Mouse (Mus musculus): ENCODE results near the gene Pigb. TPM values are rescaled to one million over a fixed set of nuclear protein-coding genes. Genes with fewer than 3 reads are reported as not detected.

Gene Pigb
- 2.9 and 3.1 TPM in 2 replicates for polyA plus RNA-seq (2015; fragmentation: Nextera tagmentation; extraction: Ambion mirVana)

GRCm38 (mm10) chr9:73040080-73040479, at the start of gene Pigb:
Pigb (minus strand) TSS chr9:73040378.
- ATAC-seq: no peak
- 26% methylated on average over 6 of the region's 6 CpGs for WGBS (ENCODE audit: insufficient replicate concordance)
- no peak for DNase-seq

GRCm38 (mm10) chr9:73089222-73089920, 49.2 kb upstream of the Pigb start:
- Histone ChIP-seq H3K4me3 (ENCODE audit: low read depth, low read length) (no peak overlapping the region), H3K36me3 (replicated peaks; ENCODE audit: insufficient read depth, low read length) (no peaks in the 10 kb centered on the region)

More at GRCm38 (mm10) chr9:73040080-73040479, at the start of gene Pigb:
- H3K27ac ChIP-seq (ENCODE audit: low read depth): peak within 1 kb of the TSS; percentile 81
- H3K27me3 ChIP-seq (ENCODE audit: insufficient read depth, low read length): no peaks in the 10 kb centered on the region
- no peaks in the 10 kb centered on the region for H3K36me3 ChIP-seq (replicated peaks; ENCODE audit: insufficient read depth, low read length)
- H3K4me3 ChIP-seq (ENCODE audit: low read depth, low read length): peak within 1 kb of the TSS; percentile 79
- no peaks in the 10 kb centered on the region for H3K9me3 ChIP-seq (ENCODE audit: low read length)
- H3K4me2 ChIP-seq (ENCODE audit: low read depth, low read length): peak within 1 kb of the TSS; percentile 90
- TF ChIP-seq EP300 (IDR thresholded peaks at IDR 0.05; ENCODE audit: low read depth) (no peak), CTCF (IDR thresholded peaks at IDR 0.05; ENCODE audit: low read depth) (no peak)
- peaks cover 19% of the 10 kb centered on the region for H3K4me1 ChIP-seq (ENCODE audit: insufficient read depth)
- H3K9ac ChIP-seq (replicated peaks): peak within 1 kb of the TSS; percentile 82

GRCm38 (mm10) chr9:73087581-73087980, 47.4 kb upstream of the Pigb start:
- peaks cover 8% of the 10 kb centered on the region for H3K4me1 ChIP-seq (ENCODE audit: insufficient read depth)
- 60% methylated on average over 5 of the region's 5 CpGs for WGBS (ENCODE audit: insufficient replicate concordance)
- H3K27me3 ChIP-seq (ENCODE audit: insufficient read depth, low read length): no peaks in the 10 kb centered on the region
- no peaks in the 10 kb centered on the region for H3K9me3 ChIP-seq (ENCODE audit: low read length)
- no peak for DNase-seq
- peak overlapping the region; percentile 40; the same call in 1 of the 2 replicates for H3K4me2 ChIP-seq (ENCODE audit: low read depth, low read length)
- no peak overlapping the region for H3K9ac ChIP-seq (replicated peaks)
- no peak for ATAC-seq
- no peaks in the 10 kb centered on the region for H3K36me3 ChIP-seq (replicated peaks; ENCODE audit: insufficient read depth, low read length)
- peak overlapping the region; percentile 55 for H3K27ac ChIP-seq (ENCODE audit: low read depth)
- no peak overlapping the region for H3K4me3 ChIP-seq (ENCODE audit: low read depth, low read length)
- TF ChIP-seq EP300 (IDR thresholded peaks at IDR 0.05; ENCODE audit: low read depth) (no peak), CTCF (IDR thresholded peaks at IDR 0.05; ENCODE audit: low read depth) (no peak)

More at GRCm38 (mm10) chr9:73089222-73089920, 49.2 kb upstream of the Pigb start:
- no peak for TF ChIP-seq CTCF (IDR thresholded peaks at IDR 0.05; ENCODE audit: low read depth)
- no peak for TF ChIP-seq EP300 (IDR thresholded peaks at IDR 0.05; ENCODE audit: low read depth)
- Histone ChIP-seq H3K4me1 (ENCODE audit: insufficient read depth) (peaks cover 8% of the 10 kb centered on the region), H3K27me3 (ENCODE audit: insufficient read depth, low read length) (no peaks in the 10 kb centered on the region), H3K9me3 (ENCODE audit: low read length) (no peaks in the 10 kb centered on the region), H3K9ac (replicated peaks) (0 out of 2 replicates have a peak overlapping the region, but pooled peaks have one; percentile 16), H3K27ac (ENCODE audit: low read depth) (peak overlapping the region; percentile 73), H3K4me2 (ENCODE audit: low read depth, low read length) (no peak overlapping the region)
- DNase-seq (peak; percentile 59), ATAC-seq (peak; percentile 75)
- 48% methylated on average over 16 of the region's 16 CpGs for WGBS (ENCODE audit: insufficient replicate concordance)

GRCm38 (mm10) chr9:73087121-73087520, 46.9 kb upstream of the Pigb start:
- H3K4me1 ChIP-seq (ENCODE audit: insufficient read depth): peaks cover 8% of the 10 kb centered on the region
- H3K4me3 ChIP-seq (ENCODE audit: low read depth, low read length): no peak overlapping the region
- no peaks in the 10 kb centered on the region for H3K9me3 ChIP-seq (ENCODE audit: low read length)
- H3K27me3 ChIP-seq (ENCODE audit: insufficient read depth, low read length): no peaks in the 10 kb centered on the region
- TF ChIP-seq EP300 (IDR thresholded peaks at IDR 0.05; ENCODE audit: low read depth) (no peak), CTCF (IDR thresholded peaks at IDR 0.05; ENCODE audit: low read depth) (no peak)
- ATAC-seq (no peak), DNase-seq (no peak)
- no peak overlapping the region for H3K4me2 ChIP-seq (ENCODE audit: low read depth, low read length)
- no peak overlapping the region for H3K9ac ChIP-seq (replicated peaks)
- no peaks in the 10 kb centered on the region for H3K36me3 ChIP-seq (replicated peaks; ENCODE audit: insufficient read depth, low read length)
- peak overlapping the region; percentile 55 for H3K27ac ChIP-seq (ENCODE audit: low read depth)
- WGBS (ENCODE audit: insufficient replicate concordance): 63% methylated on average over 8 of the region's 8 CpGs

- H3K9ac ChIP-seq (replicated peaks): no peak overlapping the region
- DNase-seq (no peak), ATAC-seq (no peak)
- H3K27ac ChIP-seq (ENCODE audit: low read depth): peak overlapping the region; percentile 69
- peaks cover 8% of the 10 kb centered on the region for H3K4me1 ChIP-seq (ENCODE audit: insufficient read depth)
- TF ChIP-seq CTCF (IDR thresholded peaks at IDR 0.05; ENCODE audit: low read depth) (no peak), EP300 (IDR thresholded peaks at IDR 0.05; ENCODE audit: low read depth) (no peak)
- H3K4me3 ChIP-seq (ENCODE audit: low read depth, low read length): no peak overlapping the region
- no peaks in the 10 kb centered on the region for H3K27me3 ChIP-seq (ENCODE audit: insufficient read depth, low read length)
- 21% methylated on average over 6 of the region's 6 CpGs for WGBS (ENCODE audit: insufficient replicate concordance)
- no peaks in the 10 kb centered on the region for H3K9me3 ChIP-seq (ENCODE audit: low read length)
- no peaks in the 10 kb centered on the region for H3K36me3 ChIP-seq (replicated peaks; ENCODE audit: insufficient read depth, low read length)
- no peak overlapping the region for H3K4me2 ChIP-seq (ENCODE audit: low read depth, low read length)
Measured at GRCm38 (mm10) chr9:73085845-73086244, 45.7 kb upstream of the Pigb start.

GRCm38 (mm10) chr9:73083956-73084355, 43.8 kb upstream of the Pigb start:
- no peaks in the 10 kb centered on the region for H3K9me3 ChIP-seq (ENCODE audit: low read length)
- no peaks in the 10 kb centered on the region for H3K27me3 ChIP-seq (ENCODE audit: insufficient read depth, low read length)
- no peaks in the 10 kb centered on the region for H3K36me3 ChIP-seq (replicated peaks; ENCODE audit: insufficient read depth, low read length)
- 54% methylated on average over 6 of the region's 6 CpGs for WGBS (ENCODE audit: insufficient replicate concordance)
- no peak overlapping the region for H3K4me2 ChIP-seq (ENCODE audit: low read depth, low read length)
- H3K27ac ChIP-seq (ENCODE audit: low read depth): no peak overlapping the region
- TF ChIP-seq EP300 (IDR thresholded peaks at IDR 0.05; ENCODE audit: low read depth) (no peak), CTCF (IDR thresholded peaks at IDR 0.05; ENCODE audit: low read depth) (no peak)
- DNase-seq (no peak), ATAC-seq (no peak)
- H3K4me3 ChIP-seq (ENCODE audit: low read depth, low read length): no peak overlapping the region
- peaks cover 8% of the 10 kb centered on the region for H3K4me1 ChIP-seq (ENCODE audit: insufficient read depth)
- no peak overlapping the region for H3K9ac ChIP-seq (replicated peaks)

All from liver, postnatal 0 days (tissue).